Mouse (Mus musculus): Measurements from ENCODE around the gene Gm20431. TPM values are rescaled to one million over a fixed set of nuclear protein-coding genes. Genes with fewer than 3 reads are reported as not detected.
"Not testable (repeated sequence)": the region's sequence is repeated elsewhere in the genome, so short reads cannot be mapped to it uniquely, and the experiment has no call there.

Gene Gm20431
- polyA plus RNA-seq, 1 experiment from 2014 or later = 5.2 TPM

- peaks cover 3% of the 10 kb centered on the region; the same call in 1 of the 2 replicates for H3K36me3 ChIP-seq (replicated peaks; ENCODE audit: control insufficient read depth, insufficient read depth, low read depth, low read length)
- H3K9ac ChIP-seq (replicated peaks; ENCODE audit: low read length) = no peak overlapping the region
- ATAC-seq (replicated peaks; ENCODE audit: insufficient number of reproducible peaks, low FRiP score, low TSS enrichment, low read depth) = no peak
- DNase-seq (ENCODE audit: low spot score) = no peak
- no peak overlapping the region for H3K27ac ChIP-seq (replicated peaks; ENCODE audit: low read depth, low read length)
- no peaks in the 10 kb centered on the region for H3K9me3 ChIP-seq (replicated peaks; ENCODE audit: control insufficient read depth, low read length)
- no peak overlapping the region for H3K4me2 ChIP-seq (ENCODE audit: low read depth, low read length)
- H3K4me3 ChIP-seq (ENCODE audit: low read depth, low read length) = no peak overlapping the region
- WGBS = 80% methylated on average over 9 of the region's 9 CpGs
- H3K27me3 ChIP-seq (ENCODE audit: control insufficient read depth, insufficient read depth, low read length) = no peaks in the 10 kb centered on the region
- no peaks in the 10 kb centered on the region; the same call in 1 of the 2 replicates for H3K4me1 ChIP-seq (ENCODE audit: control insufficient read depth, insufficient read depth, low read length)
These were observed 39.8 kb downstream of the Gm20431 start for GRCm38 (mm10) chr2:167621255-167622087.

- H3K9ac ChIP-seq (replicated peaks; ENCODE audit: low read length) = no peak overlapping the region
- peaks cover 8% of the 10 kb centered on the region for H3K36me3 ChIP-seq (replicated peaks; ENCODE audit: control insufficient read depth, insufficient read depth, low read depth, low read length)
- no peak for ATAC-seq (replicated peaks; ENCODE audit: insufficient number of reproducible peaks, low FRiP score, low TSS enrichment, low read depth)
- no peak overlapping the region for H3K27ac ChIP-seq (replicated peaks; ENCODE audit: low read depth, low read length)
- no peaks in the 10 kb centered on the region for H3K9me3 ChIP-seq (replicated peaks; ENCODE audit: control insufficient read depth, low read length)
- DNase-seq (ENCODE audit: low spot score) = no peak
- no peak overlapping the region for H3K4me2 ChIP-seq (ENCODE audit: low read depth, low read length)
- no peak overlapping the region for H3K4me3 ChIP-seq (ENCODE audit: low read depth, low read length)
- WGBS = 74% methylated on average over 4 of the region's 4 CpGs
- H3K4me1 ChIP-seq (ENCODE audit: control insufficient read depth, insufficient read depth, low read length) = no peaks in the 10 kb centered on the region; the same call in 1 of the 2 replicates
- no peaks in the 10 kb centered on the region for H3K27me3 ChIP-seq (ENCODE audit: control insufficient read depth, insufficient read depth, low read length)
These were observed 43.8 kb downstream of the Gm20431 start for GRCm38 (mm10) chr2:167617472-167617871.

GRCm38 (mm10) chr2:167617034-167617433, 44.3 kb downstream of the Gm20431 start:
- H3K9ac ChIP-seq (replicated peaks; ENCODE audit: low read length) = no peak overlapping the region
- WGBS = 83% methylated on average over 3 of the region's 3 CpGs
- H3K4me3 ChIP-seq (ENCODE audit: low read depth, low read length) = no peak overlapping the region
- no peaks in the 10 kb centered on the region; the same call in 1 of the 2 replicates for H3K4me1 ChIP-seq (ENCODE audit: control insufficient read depth, insufficient read depth, low read length)
- no peak overlapping the region for H3K4me2 ChIP-seq (ENCODE audit: low read depth, low read length)
- H3K27me3 ChIP-seq (ENCODE audit: control insufficient read depth, insufficient read depth, low read length) = no peaks in the 10 kb centered on the region
- H3K36me3 ChIP-seq (replicated peaks; ENCODE audit: control insufficient read depth, insufficient read depth, low read depth, low read length) = peaks cover 8% of the 10 kb centered on the region
- DNase-seq (ENCODE audit: low spot score) (no peak), ATAC-seq (replicated peaks; ENCODE audit: insufficient number of reproducible peaks, low FRiP score, low TSS enrichment, low read depth) (no peak)
- no peaks in the 10 kb centered on the region for H3K9me3 ChIP-seq (replicated peaks; ENCODE audit: control insufficient read depth, low read length)
- no peak overlapping the region for H3K27ac ChIP-seq (replicated peaks; ENCODE audit: low read depth, low read length)

- not testable (repeated sequence) for ATAC-seq (replicated peaks; ENCODE audit: insufficient number of reproducible peaks, low FRiP score, low TSS enrichment, low read depth); DNase-seq (ENCODE audit: low spot score); H3K27me3 ChIP-seq (ENCODE audit: control insufficient read depth, insufficient read depth, low read length); H3K9me3 ChIP-seq (replicated peaks; ENCODE audit: control insufficient read depth, low read length); H3K4me3 ChIP-seq (ENCODE audit: low read depth, low read length); H3K4me2 ChIP-seq (ENCODE audit: low read depth, low read length); H3K4me1 ChIP-seq (ENCODE audit: control insufficient read depth, insufficient read depth, low read length); H3K27ac ChIP-seq (replicated peaks; ENCODE audit: low read depth, low read length); H3K9ac ChIP-seq (replicated peaks; ENCODE audit: low read length)
- H3K36me3 ChIP-seq (replicated peaks; ENCODE audit: control insufficient read depth, insufficient read depth, low read depth, low read length) = peaks cover 14% of the 10 kb centered on the region
- 98% methylated on average over 6 of the region's 7 CpGs for WGBS
These were observed 48.0 kb downstream of the Gm20431 start for GRCm38 (mm10) chr2:167613335-167613734.

- Histone ChIP-seq H3K36me3 (replicated peaks; ENCODE audit: control insufficient read depth, insufficient read depth, low read depth, low read length) (peaks cover 14% of the 10 kb centered on the region), H3K9me3 (replicated peaks; ENCODE audit: control insufficient read depth, low read length) (no peaks in the 10 kb centered on the region), H3K4me3 (ENCODE audit: low read depth, low read length) (no peak overlapping the region), H3K27me3 (ENCODE audit: control insufficient read depth, insufficient read depth, low read length) (no peaks in the 10 kb centered on the region), H3K4me1 (ENCODE audit: control insufficient read depth, insufficient read depth, low read length) (no peaks in the 10 kb centered on the region), H3K27ac (replicated peaks; ENCODE audit: low read depth, low read length) (no peak overlapping the region), H3K4me2 (ENCODE audit: low read depth, low read length) (no peak overlapping the region), H3K9ac (replicated peaks; ENCODE audit: low read length) (no peak overlapping the region)
- DNase-seq (ENCODE audit: low spot score) (no peak), ATAC-seq (replicated peaks; ENCODE audit: insufficient number of reproducible peaks, low FRiP score, low TSS enrichment, low read depth) (no peak)
- 94% methylated on average over 14 of the region's 14 CpGs for WGBS
These were observed 49.2 kb downstream of the Gm20431 start for GRCm38 (mm10) chr2:167612122-167612521.

- no peak overlapping the region for H3K4me3 ChIP-seq (ENCODE audit: low read depth, low read length)
- no peaks in the 10 kb centered on the region for H3K27me3 ChIP-seq (ENCODE audit: control insufficient read depth, insufficient read depth, low read length)
- no peaks in the 10 kb centered on the region for H3K4me1 ChIP-seq (ENCODE audit: control insufficient read depth, insufficient read depth, low read length)
- no peaks in the 10 kb centered on the region for H3K9me3 ChIP-seq (replicated peaks; ENCODE audit: control insufficient read depth, low read length)
- no peak overlapping the region for H3K4me2 ChIP-seq (ENCODE audit: low read depth, low read length)
- ATAC-seq (replicated peaks; ENCODE audit: insufficient number of reproducible peaks, low FRiP score, low TSS enrichment, low read depth) (no peak), DNase-seq (ENCODE audit: low spot score) (no peak)
- 93% methylated on average over 10 of the region's 10 CpGs for WGBS
- H3K27ac ChIP-seq (replicated peaks; ENCODE audit: low read depth, low read length) = no peak overlapping the region
- peaks cover 12% of the 10 kb centered on the region for H3K36me3 ChIP-seq (replicated peaks; ENCODE audit: control insufficient read depth, insufficient read depth, low read depth, low read length)
- H3K9ac ChIP-seq (replicated peaks; ENCODE audit: low read length) = no peak overlapping the region
These were observed 50.0 kb downstream of the Gm20431 start for GRCm38 (mm10) chr2:167611287-167611686.

GRCm38 (mm10) chr2:167606745-167607123, 54.6 kb downstream of the Gm20431 start:
- Histone ChIP-seq H3K4me3 (ENCODE audit: low read depth, low read length) (no peak overlapping the region), H3K27me3 (ENCODE audit: control insufficient read depth, insufficient read depth, low read length) (no peaks in the 10 kb centered on the region), H3K4me1 (ENCODE audit: control insufficient read depth, insufficient read depth, low read length) (peaks cover 3% of the 10 kb centered on the region; the same call in 1 of the 2 replicates), H3K4me2 (ENCODE audit: low read depth, low read length) (no peak overlapping the region), H3K36me3 (replicated peaks; ENCODE audit: control insufficient read depth, insufficient read depth, low read depth, low read length) (peaks cover 7% of the 10 kb centered on the region), H3K27ac (replicated peaks; ENCODE audit: low read depth, low read length) (no peak overlapping the region), H3K9ac (replicated peaks; ENCODE audit: low read length) (no peak overlapping the region), H3K9me3 (replicated peaks; ENCODE audit: control insufficient read depth, low read length) (no peaks in the 10 kb centered on the region)
- DNase-seq (ENCODE audit: low spot score) = no peak
- 89% methylated on average over 4 of the region's 4 CpGs for WGBS
- no peak for ATAC-seq (replicated peaks; ENCODE audit: insufficient number of reproducible peaks, low FRiP score, low TSS enrichment, low read depth)

All from embryonic facial prominence, embryonic 11.5 days (tissue).